In genomic region chr6:101937467-101938392, GRCm38 (mm10) we compare ENCODE assay signal across 12 mouse cellular contexts.
DNase-seq lines count a peak whose midpoint lies in the region; ATAC-seq lines count a peak whose summit lies in the region.
"Had no signal": no experiment of that assay in that cellular context is flagged by ENCODE, and none has a peak within 500 bp of the region (broad histone marks: within the 10 kb centered on the region; RNA-seq: fewer than 3 reads in every experiment).

No protein-coding gene starts in this region.

- peak overlapping the region; percentile 25 for H3K4me2 ChIP-seq in hindbrain, embryonic 14.5 days (replicated peaks)
- H3K4me2 ChIP-seq in midbrain, embryonic 16.5 days (ENCODE audit: low read length) = peak overlapping the region; percentile 44

- no peak overlapping the region for H3K27ac ChIP-seq in hindbrain, embryonic 14.5 days
- H3K27ac ChIP-seq in midbrain, embryonic 16.5 days (ENCODE audit: low read length) = 0 out of 2 replicates have a peak overlapping the region, but pooled peaks have one; percentile 28

- H3K9ac ChIP-seq in hindbrain, embryonic 14.5 days = no peak overlapping the region
- H3K9ac ChIP-seq in midbrain, embryonic 16.5 days (ENCODE audit: low read depth, low read length) = peak overlapping the region; percentile 46; the same call in 1 of the 2 replicates

- H3K4me1 ChIP-seq in hindbrain, embryonic 14.5 days (replicated peaks; ENCODE audit: control insufficient read depth, insufficient read depth, low read length) = no peaks in the 10 kb centered on the region; the same call in 1 of the 2 replicates
- peaks cover 3% of the 10 kb centered on the region; the same call in 1 of the 2 replicates for H3K4me1 ChIP-seq in midbrain, embryonic 16.5 days (ENCODE audit: control insufficient read depth, insufficient read depth, low read length)

- 41% methylated on average over 12 of the region's 12 CpGs for WGBS in hindbrain, embryonic 14.5 days
- whole genome bisulfite sequencing in midbrain, embryonic 16.5 days = 18% methylated on average over 12 of the region's 12 CpGs

- no peaks in the 10 kb centered on the region for H3K27me3 ChIP-seq in hindbrain, embryonic 14.5 days (ENCODE audit: control insufficient read depth, insufficient read depth, low read length)
- H3K27me3 ChIP-seq in midbrain, embryonic 16.5 days (ENCODE audit: control insufficient read depth, insufficient read depth, low read depth, low read length) = no peaks in the 10 kb centered on the region

- no peaks in the 10 kb centered on the region for H3K36me3 ChIP-seq in hindbrain, embryonic 14.5 days (replicated peaks; ENCODE audit: control insufficient read depth, insufficient read depth)
- no peaks in the 10 kb centered on the region for H3K36me3 ChIP-seq in midbrain, embryonic 16.5 days (ENCODE audit: control insufficient read depth, insufficient read depth, low read length)

- peak; percentile 95 for ATAC-seq in frontal cortex, adult (ENCODE audit: low TSS enrichment)
- no peak for ATAC-seq in hindbrain, embryonic 14.5 days (ENCODE audit: low FRiP score)
- ATAC-seq in midbrain, embryonic 16.5 days = peak; percentile 86

- no peak for DNase-seq in frontal cortex, postnatal 14 days (ENCODE audit: low spot score in 2 of 2)
- DNase-seq in embryo, embryonic 11 days = peak; percentile 35
- DNase-seq in hindbrain, embryonic 14.5 days (ENCODE audit: low spot score) = peak; percentile 30
- DNase-seq in spleen, postnatal 10 days (ENCODE audit: low spot score in 2 of 2) = no peak
- DNase-seq in ovary, adult 18-20 months (ENCODE audit: low spot score) = no peak
- no peak for DNase-seq in urinary bladder, postnatal 25 days (ENCODE audit: low spot score)
- DNase-seq: cerebellum, adult 11 months; kidney, postnatal 14 days; thymus, postnatal 36 days had no signal

- H3K9me3 ChIP-seq in hindbrain, embryonic 14.5 days (ENCODE audit: control insufficient read depth, low read length) = no peaks in the 10 kb centered on the region
- H3K9me3 ChIP-seq in midbrain, embryonic 16.5 days (replicated peaks; ENCODE audit: control insufficient read depth, low read length, poor library complexity, severe bottlenecking) = no peaks in the 10 kb centered on the region

- no peak overlapping the region for H3K4me3 ChIP-seq in hindbrain, embryonic 14.5 days (replicated peaks; ENCODE audit: low read length)
- peak overlapping the region; percentile 6; the same call in 1 of the 2 replicates for H3K4me3 ChIP-seq in midbrain, embryonic 16.5 days (ENCODE audit: low read depth, low read length)
- H3K4me3 ChIP-seq: erythroblast, embryonic 14.5 days had no signal

Comparison
In these comparisons a context has a peak if more than half of its experiments do, and no peak if none do; other contexts are left out.
1. DNase-seq: peak in embryo, embryonic 11 days (single experiment) and hindbrain, embryonic 14.5 days (single experiment); none in frontal cortex, postnatal 14 days (0 of 2), spleen, postnatal 10 days (0 of 2), ovary, adult 18-20 months (single experiment) and urinary bladder, postnatal 25 days (single experiment).